Mouse (Mus musculus): ENCODE results near the gene Gm42372. TPM values are rescaled to one million over a fixed set of nuclear protein-coding genes. Genes with fewer than 3 reads are reported as not detected.

Gene Gm42372
- total RNA-seq, 1 experiment: 0.13 TPM

- H3K36me3 ChIP-seq (ENCODE audit: control insufficient read depth, insufficient read depth, low read length, poor library complexity, severe bottlenecking): peaks cover 44% of the 10 kb centered on the region
- no peak overlapping the region for H3K27ac ChIP-seq (ENCODE audit: insufficient read depth, low read depth, low read length, poor library complexity, severe bottlenecking)
These were observed 43.2 kb downstream of the Gm42372 start for GRCm38 (mm10) chr7:17025896-17026622.

GRCm38 (mm10) chr7:17026710-17027587 lies 44.1 kb downstream of the Gm42372 start:
- H3K9me3 ChIP-seq (ENCODE audit: control insufficient read depth, insufficient read depth, low read depth, low read length): no peaks in the 10 kb centered on the region
- TF ChIP-seq ZNF384 (IDR thresholded peaks at IDR 0.05; ENCODE audit: low read depth, low read length): no peak
- no peak for TF ChIP-seq MAFK (IDR thresholded peaks at IDR 0.05; ENCODE audit: insufficient read depth, low read depth, low read length)
- TF ChIP-seq CHD2 (IDR thresholded peaks at IDR 0.05; ENCODE audit: low read depth, low read length): no peak
- TF ChIP-seq HCFC1 (IDR thresholded peaks at IDR 0.05; ENCODE audit: borderline replicate concordance, insufficient read depth, low read length): no peak
- no peak for TF ChIP-seq ZC3H11A (IDR thresholded peaks at IDR 0.05; ENCODE audit: borderline replicate concordance, low read depth, low read length)
- peaks cover 35% of the 10 kb centered on the region for H3K36me3 ChIP-seq (ENCODE audit: control insufficient read depth, insufficient read depth, low read length, poor library complexity, severe bottlenecking)
- in situ Hi-C loops (cut with MboI; ENCODE audit: low sequenced_read_pairs in 2 of 2, unreplicated experiment in 2 of 2): no loop called here
- peak overlapping the region; percentile 81 to 94 for H3K4me3 ChIP-seq (ENCODE audit: insufficient read depth in 1 of 2, low read depth in 1 of 2, low read length in 2 of 2, poor library complexity in 1 of 2, severe bottlenecking in 1 of 2)
- H3K27ac ChIP-seq (ENCODE audit: insufficient read depth, low read depth, low read length, poor library complexity, severe bottlenecking): peak overlapping the region; percentile 41; the same call in 1 of the 2 replicates
- H3K9ac ChIP-seq (ENCODE audit: insufficient read depth, low read depth, low read length, poor library complexity, severe bottlenecking): peak overlapping the region; percentile 86
- H3K4me1 ChIP-seq (ENCODE audit: control insufficient read depth in 2 of 2, insufficient read depth in 2 of 2, low read length in 2 of 2, poor library complexity in 1 of 2): peaks cover 0 to 14% of the 10 kb centered on the region in 2 experiments; a peak in 2 of 4 replicates
- peak; percentile 77 for DNase-seq (ENCODE audit: low read depth, low spot score)

More at GRCm38 (mm10) chr7:17025896-17026622, 43.2 kb downstream of the Gm42372 start:
- Histone ChIP-seq H3K9ac (ENCODE audit: insufficient read depth, low read depth, low read length, poor library complexity, severe bottlenecking) (peak overlapping the region; percentile 33; the same call in 1 of the 2 replicates), H3K9me3 (ENCODE audit: control insufficient read depth, insufficient read depth, low read depth, low read length) (no peaks in the 10 kb centered on the region), H3K4me1 (ENCODE audit: control insufficient read depth in 2 of 2, insufficient read depth in 2 of 2, low read length in 2 of 2, poor library complexity in 1 of 2) (peaks cover 0 to 14% of the 10 kb centered on the region in 2 experiments; a peak in 2 of 4 replicates), H3K4me3 (ENCODE audit: insufficient read depth in 1 of 2, low read depth in 1 of 2, low read length in 2 of 2, poor library complexity in 1 of 2, severe bottlenecking in 1 of 2) (peak overlapping the region in 1 of 2 experiments; percentile 81; a peak in 1 of 4 replicates)
- in situ Hi-C loops (cut with MboI; ENCODE audit: low sequenced_read_pairs in 2 of 2, unreplicated experiment in 2 of 2): no loop called here
- no peak for TF ChIP-seq CHD2 (IDR thresholded peaks at IDR 0.05; ENCODE audit: low read depth, low read length)
- DNase-seq (ENCODE audit: low read depth, low spot score): no peak

- Histone ChIP-seq H3K36me3 (ENCODE audit: control insufficient read depth, insufficient read depth, low read length, poor library complexity, severe bottlenecking) (peaks cover 27% of the 10 kb centered on the region; the same call in 1 of the 2 replicates), H3K9ac (ENCODE audit: insufficient read depth, low read depth, low read length, poor library complexity, severe bottlenecking) (peak within 1 kb of the TSS; percentile 86), H3K27ac (ENCODE audit: insufficient read depth, low read depth, low read length, poor library complexity, severe bottlenecking) (peak within 1 kb of the TSS; percentile 71), H3K4me3 (ENCODE audit: insufficient read depth in 1 of 2, low read depth in 1 of 2, low read length in 2 of 2, poor library complexity in 1 of 2, severe bottlenecking in 1 of 2) (peak within 1 kb of the TSS; percentile 81 to 94), H3K4me1 (ENCODE audit: control insufficient read depth in 2 of 2, insufficient read depth in 2 of 2, low read length in 2 of 2, poor library complexity in 1 of 2) (peaks cover 0 to 14% of the 10 kb centered on the region in 2 experiments; a peak in 2 of 4 replicates), H3K9me3 (ENCODE audit: control insufficient read depth, insufficient read depth, low read depth, low read length) (no peaks in the 10 kb centered on the region)
- no peak for TF ChIP-seq MAFK (IDR thresholded peaks at IDR 0.05; ENCODE audit: insufficient read depth, low read depth, low read length)
- no peak for TF ChIP-seq CHD2 (IDR thresholded peaks at IDR 0.05; ENCODE audit: low read depth, low read length)
- TF ChIP-seq HCFC1 (IDR thresholded peaks at IDR 0.05; ENCODE audit: borderline replicate concordance, insufficient read depth, low read length): no peak
- TF ChIP-seq ZNF384 (IDR thresholded peaks at IDR 0.05; ENCODE audit: low read depth, low read length): no peak
- in situ Hi-C loops (cut with MboI; ENCODE audit: low sequenced_read_pairs in 2 of 2, unreplicated experiment in 2 of 2): no loop called here
- peak; percentile 72 for DNase-seq (ENCODE audit: low read depth, low spot score)
These were observed 44.9 kb downstream of the Gm42372 start, which contains the start of gene Ppp5c for GRCm38 (mm10) chr7:17027588-17028343. Gene Ppp5c (minus strand): TSS chr7:17027924.

- DNase-seq (ENCODE audit: low read depth, low spot score): no peak
- H3K27ac ChIP-seq (ENCODE audit: insufficient read depth, low read depth, low read length, poor library complexity, severe bottlenecking): no peak overlapping the region
- peaks cover 0 to 14% of the 10 kb centered on the region in 2 experiments; a peak in 2 of 4 replicates for H3K4me1 ChIP-seq (ENCODE audit: control insufficient read depth in 2 of 2, insufficient read depth in 2 of 2, low read length in 2 of 2, poor library complexity in 1 of 2)
- H3K36me3 ChIP-seq (ENCODE audit: control insufficient read depth, insufficient read depth, low read length, poor library complexity, severe bottlenecking): peaks cover 16% of the 10 kb centered on the region; the same call in 1 of the 2 replicates
- no peak overlapping the region for H3K4me3 ChIP-seq (ENCODE audit: insufficient read depth in 1 of 2, low read depth in 1 of 2, low read length in 2 of 2, poor library complexity in 1 of 2, severe bottlenecking in 1 of 2)
- no peak for TF ChIP-seq CHD2 (IDR thresholded peaks at IDR 0.05; ENCODE audit: low read depth, low read length)
- no peak for TF ChIP-seq HCFC1 (IDR thresholded peaks at IDR 0.05; ENCODE audit: borderline replicate concordance, insufficient read depth, low read length)
- TF ChIP-seq ZNF384 (IDR thresholded peaks at IDR 0.05; ENCODE audit: low read depth, low read length): no peak
- no peak for TF ChIP-seq MAFK (IDR thresholded peaks at IDR 0.05; ENCODE audit: insufficient read depth, low read depth, low read length)
- TF ChIP-seq ZC3H11A (IDR thresholded peaks at IDR 0.05; ENCODE audit: borderline replicate concordance, low read depth, low read length): no peak
- H3K9ac ChIP-seq (ENCODE audit: insufficient read depth, low read depth, low read length, poor library complexity, severe bottlenecking): no peak overlapping the region
- in situ Hi-C loops (cut with MboI; ENCODE audit: low sequenced_read_pairs in 2 of 2, unreplicated experiment in 2 of 2): no loop called here
- no peaks in the 10 kb centered on the region for H3K9me3 ChIP-seq (ENCODE audit: control insufficient read depth, insufficient read depth, low read depth, low read length)
These were observed 46.0 kb downstream of the Gm42372 start for GRCm38 (mm10) chr7:17028923-17029322.

Data from ES-E14 (cell line).